Mouse (Mus musculus) midbrain, embryonic 13.5 days (tissue): ENCODE measurements around the gene Phyh. TPM values are rescaled to one million over a fixed set of nuclear protein-coding genes. Genes with fewer than 3 reads are reported as not detected.
"Not testable (repeated sequence)": the region's sequence is repeated elsewhere in the genome, so short reads cannot be mapped to it uniquely, and the experiment has no call there.

ENCODE experiments used
- ATAC-seq: fragments of 200-750 bp; cut with Nextera tagmentation; 2 replicates; pipeline ENCODE4 v1.8.0; 2017; ENCODE audit warnings: mild to moderate bottlenecking, moderate TSS enrichment, moderate library complexity
- H3K27ac ChIP-seq: fragments of 300-500 bp; sonication (generic); 2 replicates; pipeline ENCODE4 v1.5.1; 2015; ENCODE audit warnings: inconsistent platforms, mild to moderate bottlenecking, moderate library complexity
- H3K27me3 ChIP-seq: fragments of 300-500 bp; sonication (generic); 2 replicates; pipeline ENCODE4 v1.6.1; 2015; ENCODE audit warnings: mild to moderate bottlenecking, inconsistent platforms
- H3K36me3 ChIP-seq: fragments of 300-500 bp; sonication (generic); 2 replicates; pipeline ENCODE4 v1.6.1; 2015; ENCODE audit warnings: mild to moderate bottlenecking, inconsistent platforms
- H3K4me1 ChIP-seq: fragments of 300-500 bp; sonication (generic); replicated peaks from 2 replicates; pipeline ENCODE4 v1.6.1; 2015; ENCODE audit warnings: inconsistent platforms
- H3K4me2 ChIP-seq: fragments of 300-500 bp; sonication (generic); replicated peaks from 2 replicates; pipeline ENCODE4 v1.6.1; 2015; ENCODE audit warnings: moderate library complexity, mild to moderate bottlenecking, inconsistent platforms
- H3K4me3 ChIP-seq: fragments of 300-500 bp; sonication (generic); replicated peaks from 2 replicates; pipeline ENCODE4 v1.5.1; 2015; ENCODE audit warnings: mild to moderate bottlenecking, inconsistent platforms
- H3K9ac ChIP-seq: fragments of 300-500 bp; sonication (generic); replicated peaks from 2 replicates; pipeline ENCODE4 v1.6.1; 2015; ENCODE audit warnings: mild to moderate bottlenecking, inconsistent platforms
- H3K9me3 ChIP-seq: fragments of 300-500 bp; sonication (generic); 2 replicates; pipeline ENCODE4 v1.6.1; 2016; ENCODE audit warnings: mild to moderate bottlenecking, inconsistent platforms
- WGBS: fragments of 180-500 bp; shearing (Covaris S2); methylation state at CpG from one replicate; pipeline ENCODE4 v1.1.7; 2015; 5-methylcytosine and 5-hydroxymethylcytosine counted together
- polyA plus RNA-seq: library from polyadenylated mRNA; unstranded; fragments of >200 nt; fragmentation: Nextera tagmentation; extraction: Ambion mirVana; gene quantifications from 2 replicates; pipeline ENCODE4 v1.2.1, GENCODE M21; 2015

Gene Phyh
- polyA plus RNA-seq, 1 experiment from 2014 or later: 47.4 TPM

- 72% methylated on average over 7 of the region's 7 CpGs for WGBS
- no peaks in the 10 kb centered on the region for H3K27me3 ChIP-seq
- ATAC-seq: no peak
- no peak overlapping the region for H3K9ac ChIP-seq
- no peak overlapping the region for H3K4me2 ChIP-seq
- no peak overlapping the region for H3K4me3 ChIP-seq
- no peaks in the 10 kb centered on the region for H3K9me3 ChIP-seq
- no peak overlapping the region for H3K27ac ChIP-seq
- H3K36me3 ChIP-seq: peaks cover 13% of the 10 kb centered on the region
- peaks cover 6% of the 10 kb centered on the region for H3K4me1 ChIP-seq
Measured at GRCm38 (mm10) chr2:4922476-4923164, 3.8 kb downstream of the Phyh start.

- H3K4me1 ChIP-seq: no peaks in the 10 kb centered on the region
- H3K4me3 ChIP-seq: no peak overlapping the region
- no peak for ATAC-seq
- no peak overlapping the region for H3K27ac ChIP-seq
- WGBS: 89% methylated on average over 3 of the region's 3 CpGs
- H3K27me3 ChIP-seq: no peaks in the 10 kb centered on the region
- peaks cover 24% of the 10 kb centered on the region for H3K36me3 ChIP-seq
- no peak overlapping the region for H3K4me2 ChIP-seq
- no peaks in the 10 kb centered on the region for H3K9me3 ChIP-seq
- H3K9ac ChIP-seq: no peak overlapping the region
Measured at GRCm38 (mm10) chr2:4927391-4927790, 8.6 kb downstream of the Phyh start.

GRCm38 (mm10) chr2:4929230-4929629, 10.4 kb downstream of the Phyh start:
- H3K9ac ChIP-seq: no peak overlapping the region
- 89% methylated on average over 2 of the region's 2 CpGs for WGBS

GRCm38 (mm10) chr2:4934516-4934915, 15.7 kb downstream of the Phyh start:
- Histone ChIP-seq H3K9ac (no peak overlapping the region), H3K4me2 (no peak overlapping the region), H3K4me3 (no peak overlapping the region), H3K36me3 (peaks cover 26% of the 10 kb centered on the region), H3K27me3 (no peaks in the 10 kb centered on the region), H3K9me3 (no peaks in the 10 kb centered on the region), H3K4me1 (no peaks in the 10 kb centered on the region), H3K27ac (no peak overlapping the region)
- 94% methylated on average over 9 of the region's 9 CpGs for WGBS
- ATAC-seq: no peak

More at GRCm38 (mm10) chr2:4929230-4929629, 10.4 kb downstream of the Phyh start:
- no peak for ATAC-seq
- no peaks in the 10 kb centered on the region for H3K27me3 ChIP-seq
- H3K9me3 ChIP-seq: no peaks in the 10 kb centered on the region
- H3K4me3 ChIP-seq: no peak overlapping the region
- peaks cover 17% of the 10 kb centered on the region for H3K36me3 ChIP-seq
- H3K4me2 ChIP-seq: no peak overlapping the region
- no peak overlapping the region for H3K27ac ChIP-seq
- no peaks in the 10 kb centered on the region for H3K4me1 ChIP-seq

GRCm38 (mm10) chr2:4937931-4938330, 19.1 kb downstream of the Phyh start:
- Histone ChIP-seq H3K4me3 (no peak overlapping the region), H3K9me3 (no peaks in the 10 kb centered on the region), H3K4me2 (no peak overlapping the region), H3K36me3 (peaks cover 26% of the 10 kb centered on the region; the same call in 1 of the 2 replicates), H3K27ac (no peak overlapping the region), H3K9ac (no peak overlapping the region), H3K27me3 (no peaks in the 10 kb centered on the region), H3K4me1 (no peaks in the 10 kb centered on the region)
- no peak for ATAC-seq
- whole genome bisulfite sequencing: 94% methylated on average over 7 of the region's 7 CpGs

- no peak overlapping the region for H3K4me3 ChIP-seq
- H3K9ac ChIP-seq: no peak overlapping the region
- no peak for ATAC-seq
- H3K36me3 ChIP-seq: peaks cover 26% of the 10 kb centered on the region; the same call in 1 of the 2 replicates
- 92% methylated on average over 11 of the region's 11 CpGs for WGBS
- no peak overlapping the region for H3K4me2 ChIP-seq
- peaks cover 6% of the 10 kb centered on the region for H3K9me3 ChIP-seq
- H3K27me3 ChIP-seq: no peaks in the 10 kb centered on the region
- H3K4me1 ChIP-seq: no peaks in the 10 kb centered on the region
- H3K27ac ChIP-seq: no peak overlapping the region
Measured at GRCm38 (mm10) chr2:4940861-4941260, 22.0 kb downstream of the Phyh start.

GRCm38 (mm10) chr2:4949691-4950090, 30.9 kb downstream of the Phyh start:
- not testable (repeated sequence) for H3K9me3 ChIP-seq, H3K4me2 ChIP-seq, H3K27me3 ChIP-seq, H3K9ac ChIP-seq, H3K4me3 ChIP-seq, H3K27ac ChIP-seq, ATAC-seq, H3K36me3 ChIP-seq, H3K4me1 ChIP-seq
- WGBS: 90% methylated on average over 8 of the region's 8 CpGs

GRCm38 (mm10) chr2:4950986-4951385, 32.2 kb downstream of the Phyh start:
- Histone ChIP-seq H3K9me3 (no peaks in the 10 kb centered on the region), H3K27me3 (no peaks in the 10 kb centered on the region), H3K4me1 (no peaks in the 10 kb centered on the region), H3K4me3 (no peak overlapping the region), H3K9ac (no peak overlapping the region), H3K27ac (no peak overlapping the region), H3K36me3 (no peaks in the 10 kb centered on the region), H3K4me2 (no peak overlapping the region)
- 98% methylated on average over 2 of the region's 2 CpGs for WGBS
- ATAC-seq: no peak

- Histone ChIP-seq H3K4me2 (no peak overlapping the region), H3K9ac (no peak overlapping the region), H3K4me3 (no peak overlapping the region), H3K36me3 (no peaks in the 10 kb centered on the region), H3K9me3 (no peaks in the 10 kb centered on the region), H3K27me3 (no peaks in the 10 kb centered on the region), H3K4me1 (no peaks in the 10 kb centered on the region), H3K27ac (no peak overlapping the region)
- WGBS: 95% methylated on average over 6 of the region's 6 CpGs
- no peak for ATAC-seq
Measured at GRCm38 (mm10) chr2:4954216-4954760, 35.5 kb downstream of the Phyh start.

GRCm38 (mm10) chr2:4958039-4958438, 39.2 kb downstream of the Phyh start:
- Histone ChIP-seq H3K27ac (no peak overlapping the region), H3K9ac (no peak overlapping the region), H3K4me3 (no peak overlapping the region), H3K9me3 (no peaks in the 10 kb centered on the region), H3K36me3 (no peaks in the 10 kb centered on the region), H3K27me3 (no peaks in the 10 kb centered on the region), H3K4me1 (no peaks in the 10 kb centered on the region), H3K4me2 (no peak overlapping the region)
- ATAC-seq: no peak
- WGBS: 91% methylated on average over 12 of the region's 12 CpGs

- no peaks in the 10 kb centered on the region for H3K9me3 ChIP-seq
- H3K9ac ChIP-seq: no peak overlapping the region
- no peak overlapping the region for H3K4me2 ChIP-seq
- H3K27me3 ChIP-seq: no peaks in the 10 kb centered on the region
- no peaks in the 10 kb centered on the region for H3K4me1 ChIP-seq
- no peak overlapping the region for H3K27ac ChIP-seq
- 96% methylated on average over 2 of the region's 2 CpGs for WGBS
- no peak for ATAC-seq
- H3K36me3 ChIP-seq: no peaks in the 10 kb centered on the region
- no peak overlapping the region for H3K4me3 ChIP-seq
Measured at GRCm38 (mm10) chr2:4967806-4968205, 49.0 kb downstream of the Phyh start.

- no peak for ATAC-seq
- H3K4me1 ChIP-seq: no peaks in the 10 kb centered on the region
- H3K36me3 ChIP-seq: no peaks in the 10 kb centered on the region
- H3K27me3 ChIP-seq: no peaks in the 10 kb centered on the region
- no peaks in the 10 kb centered on the region for H3K9me3 ChIP-seq
- H3K4me2 ChIP-seq: no peak overlapping the region
- no peak overlapping the region for H3K27ac ChIP-seq
- H3K4me3 ChIP-seq: no peak overlapping the region
- no peak overlapping the region for H3K9ac ChIP-seq
- 87% methylated on average over 1 of the region's 2 CpGs for whole genome bisulfite sequencing
Measured at GRCm38 (mm10) chr2:4969083-4969482, 50.3 kb downstream of the Phyh start.

- Histone ChIP-seq H3K4me1 (no peaks in the 10 kb centered on the region), H3K27ac (no peak within 1 kb of the TSS), H3K4me3 (no peak within 1 kb of the TSS), H3K27me3 (no peaks in the 10 kb centered on the region), H3K9ac (no peak within 1 kb of the TSS), H3K4me2 (no peak within 1 kb of the TSS), H3K36me3 (no peaks in the 10 kb centered on the region), H3K9me3 (no peaks in the 10 kb centered on the region)
- no peak for ATAC-seq
- WGBS: 86% methylated on average over 5 of the region's 5 CpGs
Measured at GRCm38 (mm10) chr2:4975807-4976206, 57.0 kb downstream of the Phyh start, which contains the start of gene Ucma. Gene Ucma, plus strand, starts transcription at chr2:4976122.
